Mouse (Mus musculus) small intestine, adult 2 months (tissue): Measurements from ENCODE around the gene Ppm1m. TPM values are rescaled to one million over a fixed set of nuclear protein-coding genes. Genes with fewer than 3 reads are reported as not detected.
A peak's percentile ranks its signal among the peaks of the same experiment; 100 is the strongest.

Experiments
- H3K27ac ChIP-seq: fragments of 200-500 bp; 2 replicates; pipeline ENCODE4 v1.5.1; 2012; ENCODE audit warnings: low read depth, low read length, control low read depth, inconsistent platforms; ENCODE audit not compliant: insufficient read depth
- H3K27me3 ChIP-seq: fragments of 200-500 bp; 2 replicates; pipeline ENCODE4 v1.6.1; 2012; ENCODE audit warnings: mild to moderate bottlenecking, moderate library complexity, low read length, inconsistent platforms; ENCODE audit not compliant: control insufficient read depth, insufficient read depth
- H3K36me3 ChIP-seq: fragments of 200-500 bp; 2 replicates; pipeline ENCODE4 v1.6.1; 2012; ENCODE audit warnings: mild to moderate bottlenecking, low read length, control low read depth, inconsistent platforms; ENCODE audit not compliant: control insufficient read depth, insufficient read depth
- H3K4me1 ChIP-seq: fragments of 200-500 bp; 2 replicates; pipeline ENCODE4 v1.6.1; 2012; ENCODE audit warnings: low read length, inconsistent platforms, mixed read lengths; ENCODE audit not compliant: control insufficient read depth, insufficient read depth, insufficient read length
- H3K4me3 ChIP-seq: fragments of 200-500 bp; 2 replicates; pipeline ENCODE4 v1.5.1; 2012; ENCODE audit warnings: low read depth, mild to moderate bottlenecking, control low read depth, inconsistent platforms, low read length, moderate library complexity
- CTCF ChIP-seq: fragments of 200-500 bp; IDR thresholded peaks from 2 replicates; pipeline ENCODE4 v1.5.1; 2012; ENCODE audit warnings: low read depth, mild to moderate bottlenecking, control low read depth, inconsistent platforms, low read length, moderate library complexity, mixed read lengths; ENCODE audit not compliant: insufficient replicate concordance, insufficient read length; ENCODE audit errors: extremely low read depth
- POLR2A ChIP-seq: fragments of 200-500 bp; IDR thresholded peaks from 2 replicates; pipeline ENCODE4 v1.6.1; 2012; ENCODE audit warnings: low read depth, mild to moderate bottlenecking, control low read depth, inconsistent platforms, low read length, moderate library complexity
- WGBS: fragments of 180-500 bp; shearing (Covaris S2); methylation state at CpG from one replicate; pipeline ENCODE4 v1.1.7; 2018; 5-methylcytosine and 5-hydroxymethylcytosine counted together
- polyA plus RNA-seq: library from polyadenylated mRNA; depleted of rRNA; stranded (reverse); fragments of >200 nt; gene quantifications from 2 replicates; pipeline ENCODE4 v1.2.3, GENCODE M21; 2012

The Ppm1m gene
- polyA plus RNA-seq, 1 experiment: 14.9 TPM

- Histone ChIP-seq H3K27ac (no peak overlapping the region), H3K27me3 (no peaks in the 10 kb centered on the region), H3K4me1 (peaks cover 12% of the 10 kb centered on the region), H3K36me3 (peaks cover 5% of the 10 kb centered on the region; the same call in 1 of the 2 replicates), H3K4me3 (no peak overlapping the region)
- TF ChIP-seq POLR2A (no peak), CTCF (no peak)
- WGBS: 87% methylated on average over 5 of the region's 5 CpGs
Measured at GRCm38 (mm10) chr9:106208181-106208580, 8.6 kb upstream of the Ppm1m start.

DNA sequence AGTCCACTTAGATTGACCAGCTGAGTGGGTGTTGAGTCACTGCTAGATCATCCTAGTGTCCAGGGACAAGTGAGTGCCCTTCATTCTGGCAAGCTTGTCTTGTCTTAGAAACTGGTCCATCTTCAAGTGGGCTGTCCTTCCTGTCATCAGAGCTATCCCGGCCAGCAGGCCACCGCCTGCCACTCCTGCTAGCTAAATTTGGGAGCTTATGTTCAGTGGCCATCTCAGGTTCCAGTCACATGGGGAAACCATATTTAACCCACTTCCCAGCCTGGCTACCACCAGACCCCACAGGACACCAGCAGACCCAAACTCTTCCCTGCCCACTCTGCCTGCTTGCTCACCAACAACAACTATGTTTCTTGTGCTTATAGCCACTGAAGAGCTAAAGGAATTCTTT is 7.0 kb upstream of the Ppm1m start:
- H3K36me3 ChIP-seq: no peaks in the 10 kb centered on the region
- TF ChIP-seq POLR2A (no peak), CTCF (no peak)
- peaks cover 16% of the 10 kb centered on the region for H3K4me1 ChIP-seq
- 77% methylated on average over 2 of the region's 2 CpGs for WGBS
- no peaks in the 10 kb centered on the region for H3K27me3 ChIP-seq
- no peak overlapping the region for H3K27ac ChIP-seq
- H3K4me3 ChIP-seq: no peak overlapping the region

- Histone ChIP-seq H3K36me3 (no peaks in the 10 kb centered on the region), H3K4me1 (peaks cover 15% of the 10 kb centered on the region), H3K4me3 (no peak overlapping the region), H3K27me3 (no peaks in the 10 kb centered on the region), H3K27ac (no peak overlapping the region)
- TF ChIP-seq CTCF: no peak
- TF ChIP-seq POLR2A: no peak
- WGBS: 82% methylated on average over 7 of the region's 7 CpGs
Measured at GRCm38 (mm10) chr9:106205713-106206290, 6.3 kb upstream of the Ppm1m start.

DNA sequence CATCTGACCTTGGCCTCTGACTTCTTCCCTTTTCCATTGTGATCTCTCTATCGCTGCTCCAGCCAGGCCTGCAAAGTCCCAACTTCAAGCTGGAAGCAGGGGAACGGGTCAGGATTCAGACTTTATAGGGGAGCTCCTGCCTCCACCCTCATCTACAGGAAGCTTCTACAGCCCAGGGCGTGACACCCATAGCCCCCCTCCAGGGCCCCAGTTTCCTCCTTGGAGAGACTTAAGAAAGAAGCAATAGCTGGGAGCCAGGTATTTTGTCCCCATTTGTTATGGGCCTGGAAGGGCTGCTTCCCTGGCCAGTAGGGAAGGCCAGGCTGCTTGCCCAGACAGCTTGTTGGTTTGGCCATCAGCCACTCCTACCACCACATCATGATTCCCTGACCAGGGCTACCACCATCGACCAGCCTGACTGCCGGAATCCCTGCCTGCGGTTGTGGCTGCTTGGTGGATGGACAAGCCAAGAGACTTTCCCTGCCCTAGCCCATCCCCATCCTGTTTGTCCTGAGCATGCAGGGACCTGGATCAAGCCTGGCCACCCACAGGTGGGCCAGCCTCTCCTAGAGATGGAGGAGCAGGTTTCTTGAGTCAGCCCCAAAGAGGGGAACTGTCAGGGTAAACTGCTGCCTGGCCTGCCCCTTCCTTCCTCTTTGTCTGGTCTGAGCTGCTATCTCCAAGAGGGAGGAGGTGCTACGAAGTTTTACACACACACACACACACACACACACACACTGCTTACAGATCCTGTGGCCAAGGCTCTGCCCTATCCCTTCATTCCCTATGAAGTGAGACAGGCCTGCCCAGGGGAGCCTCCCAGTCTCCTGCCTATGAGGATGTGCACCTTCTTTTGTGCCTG is 4.7 kb upstream of the Ppm1m start:
- Histone ChIP-seq H3K27me3 (no peaks in the 10 kb centered on the region), H3K4me3 (peak overlapping the region; percentile 41)

GRCm38 (mm10) chr9:106202819-106203636 is 3.5 kb upstream of the Ppm1m start, which contains the start of gene Twf2:
TSS of gene Twf2 (plus strand) at chr9:106203108.
- Histone ChIP-seq H3K27me3 (no peaks in the 10 kb centered on the region), H3K4me3 (peak within 1 kb of the TSS; percentile 91), H3K4me1 (peaks cover 24% of the 10 kb centered on the region), H3K36me3 (no peaks in the 10 kb centered on the region), H3K27ac (peak within 1 kb of the TSS; percentile 66)
- TF ChIP-seq CTCF: no peak
- 0 out of 2 replicates have a peak, but pooled peaks have one; percentile 46 for TF ChIP-seq POLR2A
- WGBS: 2% methylated on average over 57 of the region's 61 CpGs

More for the DNA sequence above, 4.7 kb upstream of the Ppm1m start:
- WGBS: 71% methylated on average over 7 of the region's 7 CpGs
- H3K4me1 ChIP-seq: peaks cover 21% of the 10 kb centered on the region
- H3K27ac ChIP-seq: no peak overlapping the region
- TF ChIP-seq POLR2A (no peak), CTCF (no peak)
- H3K36me3 ChIP-seq: no peaks in the 10 kb centered on the region

DNA sequence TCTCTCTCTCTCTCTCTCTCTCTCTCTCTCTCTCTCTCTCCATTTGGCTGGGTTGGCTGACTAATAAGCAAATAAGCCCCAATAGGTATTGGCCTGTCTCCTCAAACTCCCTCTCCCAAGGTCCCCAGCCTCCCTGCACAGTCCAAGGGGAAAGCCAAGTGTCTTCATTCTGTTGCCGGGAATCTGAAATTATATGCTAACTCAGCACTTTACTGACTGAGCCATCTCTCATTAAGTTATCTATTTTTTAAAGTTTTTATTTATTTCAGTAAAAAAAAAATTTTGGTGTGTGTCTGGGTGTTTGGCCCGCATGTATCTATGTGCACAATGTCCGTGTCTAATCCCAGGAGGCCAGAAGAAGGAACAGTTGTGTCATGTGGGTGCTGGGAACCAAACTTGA is 2.3 kb upstream of the Ppm1m start:
- WGBS: 82% methylated on average over 3 of the region's 3 CpGs
- H3K27ac ChIP-seq: no peak overlapping the region
- H3K4me1 ChIP-seq: peaks cover 30% of the 10 kb centered on the region
- H3K4me3 ChIP-seq: no peak overlapping the region
- no peaks in the 10 kb centered on the region for H3K27me3 ChIP-seq
- no peaks in the 10 kb centered on the region for H3K36me3 ChIP-seq
- no peak for TF ChIP-seq POLR2A
- no peak for TF ChIP-seq CTCF
